Mouse (Mus musculus) C2C12 (cell line): Measurements from ENCODE around the gene Pth2.

Experiments used
- CTCF ChIP-seq: IDR thresholded peaks from one replicate; pipeline ENCODE4 v1.5.1; 2011; ENCODE audit not compliant: control insufficient read depth, insufficient read depth, insufficient read length
- MAX ChIP-seq: IDR thresholded peaks from one replicate; pipeline ENCODE4 v1.6.1; 2011; ENCODE audit warnings: mild to moderate bottlenecking, control low read depth
- MYOD1 ChIP-seq: IDR thresholded peaks from one replicate; pipeline ENCODE4 v1.6.1; 2011; ENCODE audit warnings: low read depth; ENCODE audit not compliant: control insufficient read depth, insufficient read length
- USF1 ChIP-seq: IDR thresholded peaks from one replicate; pipeline ENCODE4 v1.6.1; 2011; ENCODE audit warnings: low read depth, mild to moderate bottlenecking, control low read depth, moderate library complexity

DNA sequence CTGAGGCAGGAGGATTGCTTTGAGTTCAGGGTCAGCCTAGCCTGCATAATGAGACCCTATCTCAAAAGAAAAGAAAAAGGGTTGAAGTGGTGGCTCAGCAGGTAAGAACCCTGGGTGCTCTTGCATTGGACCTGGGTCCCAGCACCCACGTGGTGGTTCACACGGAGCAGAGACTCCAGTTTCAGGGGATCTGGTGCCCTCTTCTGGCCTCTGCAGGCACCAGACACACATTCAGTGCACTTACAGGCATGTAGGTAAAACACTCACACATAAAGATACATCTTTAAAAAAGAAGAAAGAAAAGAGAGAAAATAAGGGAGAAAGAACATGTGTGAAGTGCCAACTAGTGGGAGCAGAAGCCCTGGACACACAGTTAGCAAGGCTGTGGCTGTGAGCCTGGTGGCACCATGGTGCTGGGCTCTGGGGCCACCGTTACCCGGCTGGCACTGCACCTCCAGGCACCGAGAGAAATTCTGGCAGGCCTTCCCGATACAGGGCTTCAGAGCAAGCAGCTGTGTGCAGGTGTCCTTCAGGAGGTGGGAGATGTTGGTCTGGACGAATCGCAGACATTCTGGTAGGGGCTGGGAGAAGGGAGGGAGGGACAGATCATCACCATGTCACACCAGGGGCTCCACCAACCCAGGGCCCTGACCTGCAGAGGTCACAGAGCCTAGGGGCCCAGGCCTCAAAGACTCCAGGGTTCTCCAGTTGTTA lies 47.2 kb upstream of the Pth2 start:
- TF ChIP-seq USF1 (no peak), CTCF (no peak), MAX (no peak), MYOD1 (no peak)
